Mouse (Mus musculus): ENCODE results near the gene Filip1l.

- TF ChIP-seq EP300 (optimal IDR thresholded peaks at IDR 0.05) (no peak), CTCF (IDR thresholded peaks at IDR 0.05; ENCODE audit: low read depth) (no peak)
Measured at GRCm38 (mm10) chr16:57564807-57565206, 211.9 kb downstream of the Filip1l start.
